Mouse (Mus musculus): ENCODE results near the gene Fgf18.

GRCm38 (mm10) chr11:33143906-33144305, 3.3 kb downstream of the Fgf18 start:
- TF ChIP-seq CTCF (IDR thresholded peaks at IDR 0.05) (no peak), EP300 (IDR thresholded peaks at IDR 0.05) (no peak)
